Mouse (Mus musculus) Patski (cell line): Measurements from ENCODE around the gene Mapk11. TPM values are rescaled to one million over a fixed set of nuclear protein-coding genes. Genes with fewer than 3 reads are reported as not detected.

Source experiments
- ATAC-seq: fragments of 100-300 bp; one replicate; pipeline ENCODE4 v1.8.0; 2021
- CTCF ChIA-PET: fragments of 350-600 bp; sonication (Branson Sonifier 250); formaldehyde crosslinking; loops from one replicate; lab custom pipeline; 2022; ENCODE audit warnings: inconsistent platforms; lab: Charles Lee
- POLR2A ChIA-PET: fragments of 350-600 bp; sonication (Branson Sonifier 250); formaldehyde crosslinking; loops from one replicate; lab custom pipeline; 2022; ENCODE audit warnings: antibody characterized with exemption, inconsistent platforms; lab: Charles Lee
- DNase-seq: peaks from one replicate; pipeline ENCODE4 v3.0.0-alpha.2; 2011; ENCODE audit warnings: low read depth, low spot score
- H3K27me3 ChIP-seq: fragments of 371-371 bp; one replicate; pipeline ENCODE4 v1.5.1; 2021
- CTCF ChIP-seq: fragments of 100-300 bp; IDR thresholded peaks from one replicate; pipeline ENCODE4 v1.5.1; 2021
- in situ Hi-C: fragments of 300-500 bp; cut with MboI; formaldehyde crosslinking; loops from 3 replicates; pipeline ENCODE4 v1.11.1; 2018; ENCODE audit warnings: low pct_unique_long_range_greater_than_20kb, mixed read lengths
- polyA plus RNA-seq: library from polyadenylated mRNA; unstranded; gene quantifications from one replicate; pipeline ENCODE4 v1.2.3, GENCODE M21; 2021

Mapk11 gene
- polyA plus RNA-seq, 1 experiment from 2014 or later, result 16.3 TPM

GRCm38 (mm10) chr15:89122649-89123366, 26.6 kb downstream of the Mapk11 start, which contains the start of gene Tubgcp6:
Tubgcp6 (minus strand) TSS chr15:89123112.
- ATAC-seq, result peak; percentile 59
- ChIA-PET CTCF (interaction anchor here (0.7 to 1.7 kb wide), 7 partner anchors 9 to 88 kb away, joined by 3 to 6 read pairs (median 3); no protein-coding TSS in a partner anchor), POLR2A (interaction anchor here (0.6 to 1.9 kb wide), 5 partner anchors 9 to 120 kb away, joined by 3 to 6 read pairs (median 3); partner anchors contain the start of genes Dennd6b and Mapk11)
- DNase-seq, result peak; percentile 46
- TF ChIP-seq CTCF, result no peak
- in situ Hi-C loops, result no loop called here
- no peaks in the 10 kb centered on the region for H3K27me3 ChIP-seq

GRCm38 (mm10) chr15:89118007-89118406, 31.4 kb downstream of the Mapk11 start:
- ChIA-PET POLR2A (no interaction called here), CTCF (interaction anchor here (1.4 to 2.2 kb wide), 2 partner anchors 37 to 93 kb away, joined by 3 to 9 read pairs; partner anchors contain the start of gene Ppp6r2)
- no peak for TF ChIP-seq CTCF
- DNase-seq (no peak), ATAC-seq (no peak)
- in situ Hi-C loops, result no loop called here
- no peaks in the 10 kb centered on the region for H3K27me3 ChIP-seq

DNA sequence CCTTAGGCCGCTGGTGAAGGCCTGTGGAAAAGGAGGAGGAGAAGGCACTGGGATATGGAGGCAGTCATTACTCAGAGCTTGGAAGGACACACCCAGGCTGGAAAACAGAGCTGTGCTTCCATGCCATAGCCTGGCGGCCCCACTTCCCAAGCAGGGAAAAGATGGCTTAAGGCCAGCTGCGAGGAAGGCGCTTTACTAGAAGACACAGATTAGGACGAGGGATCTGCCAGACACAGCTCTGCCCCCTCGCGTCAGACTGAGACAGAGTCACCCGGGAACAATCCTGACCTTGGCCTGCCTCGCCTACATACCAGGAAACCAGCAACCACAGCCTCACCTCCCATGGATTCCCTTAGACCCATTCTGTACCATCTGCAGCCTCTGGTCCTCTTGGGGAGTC, 39.3 kb downstream of the Mapk11 start:
- TF ChIP-seq CTCF, result no peak
- no peaks in the 10 kb centered on the region for H3K27me3 ChIP-seq
- ATAC-seq (peak; percentile 42), DNase-seq (no peak)
- CTCF ChIA-PET, result interaction anchor here (0.5 to 1.7 kb wide), 6 partner anchors 10 to 321 kb away, joined by 3 to 4 read pairs (median 3); partner anchors contain the start of gene Tubgcp6
- in situ Hi-C loops, result no loop called here
- POLR2A ChIA-PET, result no interaction called here

DNA sequence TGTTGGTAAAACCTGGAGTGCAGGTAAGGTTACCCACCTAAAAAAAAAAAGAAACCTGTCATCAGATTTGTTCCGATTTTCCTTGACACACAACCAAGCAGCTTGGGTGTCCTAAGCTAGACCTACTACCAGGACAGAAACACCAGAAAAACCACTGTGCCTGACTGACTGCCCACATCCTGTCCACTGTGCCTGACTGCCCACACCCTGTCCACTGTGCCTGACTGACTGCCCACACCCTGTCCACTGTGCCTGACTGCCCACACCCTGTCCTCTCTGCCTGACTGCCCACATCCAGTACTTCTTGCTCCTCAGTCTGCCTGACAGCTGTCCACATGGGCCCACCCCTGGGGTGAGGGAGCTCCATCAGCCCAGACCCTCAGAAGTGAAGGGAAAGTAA, 42.5 kb downstream of the Mapk11 start:
- CTCF ChIA-PET, result interaction anchor here (1.1 kb wide), 1 partner anchor 9 kb away, joined by 3 read pairs; no protein-coding TSS in a partner anchor

GRCm38 (mm10) chr15:89106073-89106472, 43.4 kb downstream of the Mapk11 start:
- in situ Hi-C loops, result no loop called here
- no peak for TF ChIP-seq CTCF
- ATAC-seq (no peak), DNase-seq (no peak)
- ChIA-PET POLR2A (interaction anchor here (1.2 kb wide), 1 partner anchor 8 kb away, joined by 3 read pairs; no protein-coding TSS in a partner anchor), CTCF (interaction anchor here (1.1 kb wide), 1 partner anchor 105 kb away, joined by 3 read pairs; the partner anchor contains the start of gene Ppp6r2)
- H3K27me3 ChIP-seq, result no peaks in the 10 kb centered on the region

More for the DNA sequence above, 42.5 kb downstream of the Mapk11 start:
- in situ Hi-C loops, result no loop called here
- POLR2A ChIA-PET, result interaction anchor here (1.2 kb wide), 1 partner anchor 9 kb away, joined by 3 read pairs; no protein-coding TSS in a partner anchor
- ATAC-seq (no peak), DNase-seq (no peak)
- no peak for TF ChIP-seq CTCF
- H3K27me3 ChIP-seq, result no peaks in the 10 kb centered on the region

- CTCF ChIA-PET, result no interaction called here
- DNase-seq, result no peak
- no peak for ATAC-seq
- TF ChIP-seq CTCF, result no peak
- in situ Hi-C loops, result no loop called here
- no peaks in the 10 kb centered on the region for H3K27me3 ChIP-seq
- POLR2A ChIA-PET, result no interaction called here
Observed at GRCm38 (mm10) chr15:89104425-89104824, 45.0 kb downstream of the Mapk11 start.

DNA sequence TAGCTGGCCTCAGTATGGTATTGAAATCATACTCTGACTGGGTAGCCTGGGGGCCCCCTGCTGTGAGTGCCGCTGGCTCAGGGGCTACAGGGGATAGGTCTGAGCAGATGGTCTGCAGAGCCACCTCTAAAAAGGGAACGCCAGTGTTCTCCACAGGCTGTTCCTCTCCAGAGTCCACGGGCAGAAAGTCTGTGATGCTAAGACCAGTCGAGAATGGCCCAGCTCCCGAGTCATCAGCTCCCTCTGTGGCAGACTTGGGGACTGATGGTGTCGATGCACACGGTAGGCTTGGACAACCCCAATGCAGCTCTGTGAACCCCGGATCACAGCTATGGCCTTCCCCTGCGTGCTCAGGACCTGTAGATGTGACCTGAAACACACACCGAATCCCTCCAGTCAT, 45.5 kb downstream of the Mapk11 start:
- in situ Hi-C loops, result no loop called here
- no peak for TF ChIP-seq CTCF
- H3K27me3 ChIP-seq, result no peaks in the 10 kb centered on the region
- ATAC-seq, result no peak
- POLR2A ChIA-PET, result no interaction called here
- CTCF ChIA-PET, result no interaction called here
- DNase-seq, result no peak

- in situ Hi-C loops, result no loop called here
- no peak for ATAC-seq
- CTCF ChIA-PET, result no interaction called here
Observed at GRCm38 (mm10) chr15:89102646-89103045, 46.8 kb downstream of the Mapk11 start.

DNA sequence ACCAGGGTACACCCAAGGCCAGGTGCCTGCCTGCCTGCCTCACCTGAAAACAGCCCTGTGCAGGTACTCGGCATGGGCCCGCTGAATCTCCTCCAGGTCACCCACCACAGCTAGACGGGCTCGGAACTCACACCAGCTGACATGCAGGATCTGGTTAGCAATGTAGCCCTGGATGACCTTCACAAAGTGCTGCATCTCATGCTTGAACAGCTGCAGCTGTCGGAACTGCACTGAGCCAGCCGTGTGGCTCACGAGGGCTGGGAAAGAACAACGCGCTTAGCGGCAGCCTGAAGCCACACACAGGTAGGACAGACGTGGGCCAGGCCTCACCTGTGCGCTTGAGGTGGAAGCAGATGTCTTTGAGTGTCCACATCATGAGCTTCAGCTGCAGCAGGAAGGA, 48.6 kb downstream of the Mapk11 start:
- ATAC-seq, result no peak
- TF ChIP-seq CTCF, result no peak
- POLR2A ChIA-PET, result interaction anchor here (0.6 to 1.0 kb wide), 4 partner anchors 21 to 389 kb away, joined by 3 to 8 read pairs (median 4); no protein-coding TSS in a partner anchor

More at GRCm38 (mm10) chr15:89102646-89103045, 46.8 kb downstream of the Mapk11 start:
- H3K27me3 ChIP-seq, result no peaks in the 10 kb centered on the region
- POLR2A ChIA-PET, result interaction anchor here (1.2 kb wide), 1 partner anchor 12 kb away, joined by 5 read pairs; no protein-coding TSS in a partner anchor
- DNase-seq, result no peak
- no peak for TF ChIP-seq CTCF

GRCm38 (mm10) chr15:89098616-89099015, 50.8 kb downstream of the Mapk11 start:
- ChIA-PET CTCF (interaction anchor here (0.8 to 1.0 kb wide), 2 partner anchors 9 to 25 kb away, joined by 3 read pairs; partner anchors contain the start of gene Tubgcp6), POLR2A (interaction anchor here (1.0 kb wide), 1 partner anchor 8 kb away, joined by 3 read pairs; no protein-coding TSS in a partner anchor)
- DNase-seq, result no peak
- in situ Hi-C loops, result loop anchor here (10.0 kb wide), 1 partner anchor 274 kb away; no protein-coding TSS in a partner anchor
- no peaks in the 10 kb centered on the region for H3K27me3 ChIP-seq
- TF ChIP-seq CTCF, result no peak
- no peak for ATAC-seq

More for the DNA sequence above, 48.6 kb downstream of the Mapk11 start:
- CTCF ChIA-PET, result interaction anchor here (1.5 kb wide), 1 partner anchor 27 kb away, joined by 7 read pairs; the partner anchor contains the start of gene Hdac10
- H3K27me3 ChIP-seq, result no peaks in the 10 kb centered on the region
- DNase-seq, result no peak
- in situ Hi-C loops, result no loop called here
